Mouse (Mus musculus): ENCODE measurements at regions not wholly inside any gene's neighbourhood (a gene's known extent, or its start where the extent isn't known, plus 50 kb on each side); places are given as distances from the start of the nearest gene placed in this dataset.

DNA sequence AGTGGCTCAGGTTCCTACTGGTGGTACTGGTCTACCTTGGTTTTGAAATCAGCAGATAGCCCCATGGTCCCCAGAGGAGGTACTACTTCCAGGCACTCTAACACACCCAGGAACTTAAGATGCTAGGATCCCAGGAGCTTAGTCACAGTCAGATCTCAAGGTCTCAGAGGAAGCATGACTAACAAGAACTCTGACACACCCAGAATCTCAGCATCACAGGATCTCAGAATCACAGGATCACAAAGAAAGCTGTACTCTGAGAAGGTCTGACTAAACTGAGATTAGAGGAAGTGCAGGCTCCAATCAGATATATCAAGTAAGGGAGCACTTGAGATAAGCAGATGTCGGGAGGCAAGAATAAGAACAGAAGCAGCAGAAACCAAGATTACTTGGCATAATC is 661.7 kb upstream of the Adgrl3 start:
- Histone ChIP-seq H3K79me2 (replicated peaks; ENCODE audit: control insufficient read depth, extremely low read depth, insufficient read depth, poor library complexity, severe bottlenecking) (no peaks in the 10 kb centered on the region), H3K4me3 (replicated peaks in 1 of 3; ENCODE audit: low read depth in 2 of 3, low read length in 2 of 3, poor library complexity in 1 of 3) (no peak overlapping the region), H3K27me3 (replicated peaks) (no peaks in the 10 kb centered on the region), H3K36me3 (replicated peaks in 1 of 2; ENCODE audit: control insufficient read depth in 1 of 2, insufficient read depth in 1 of 2, low read length in 1 of 2) (no peaks in the 10 kb centered on the region), H3K4me2 (ENCODE audit: insufficient read depth, low read depth, poor library complexity, severe bottlenecking) (no peak overlapping the region), H3K27ac (ENCODE audit: insufficient read depth, low read depth) (no peak overlapping the region), H3K4me1 (ENCODE audit: control insufficient read depth in 1 of 2, insufficient read depth in 2 of 2) (no peaks in the 10 kb centered on the region), H3K9ac (ENCODE audit: insufficient read depth, low read depth) (no peak overlapping the region), H3K9me3 (replicated peaks; ENCODE audit: low read length) (no peaks in the 10 kb centered on the region)
- TF ChIP-seq HCFC1 (IDR thresholded peaks at IDR 0.05; ENCODE audit: low read depth, low read length) (no peak), ETS1 (conservative IDR thresholded peaks at IDR 0.05; ENCODE audit: low read depth, low read length) (no peak)
- in situ Hi-C loops (cut with MboI; ENCODE audit: low pct_ligation_motif_present, low pct_unique_long_range_greater_than_20kb, low sequenced_read_pairs) (no loop called here), dilution Hi-C loops (cut with MboI; ENCODE audit: extremely low pct_ligation_motif_present, extremely low pct_unique_long_range_greater_than_20kb, low sequenced_read_pairs) (no loop called here)
- DNase-seq (ENCODE audit: extremely low read depth), result no peak

- TF ChIP-seq NRF1 (IDR thresholded peaks at IDR 0.05; ENCODE audit: low read depth, low read length) (no peak), E2F4 (IDR thresholded peaks at IDR 0.05; ENCODE audit: insufficient replicate concordance, low read depth, low read length) (no peak), CHD1 (IDR thresholded peaks at IDR 0.05; ENCODE audit: low read depth, low read length) (no peak), CHD2 (IDR thresholded peaks at IDR 0.05; ENCODE audit: low read length) (no peak), IRF4 (IDR thresholded peaks at IDR 0.05; ENCODE audit: low read depth, low read length) (no peak), SMC3 (IDR thresholded peaks at IDR 0.05; ENCODE audit: low read depth, low read length) (no peak), GABPA (IDR thresholded peaks at IDR 0.05; ENCODE audit: insufficient replicate concordance, low read depth, low read length) (no peak), CTCF (conservative IDR thresholded peaks at IDR 0.05 in 1 of 2, IDR thresholded peaks at IDR 0.05 in 1 of 2; ENCODE audit: low read depth in 2 of 2, low read length in 2 of 2) (no peak), MYC (IDR thresholded peaks at IDR 0.05; ENCODE audit: low read depth, low read length) (no peak), MAZ (IDR thresholded peaks at IDR 0.05; ENCODE audit: low read depth, low read length) (no peak), JUND (conservative IDR thresholded peaks at IDR 0.05; ENCODE audit: low read depth, low read length) (no peak), JUN (IDR thresholded peaks at IDR 0.05; ENCODE audit: insufficient read depth, low read depth, low read length) (no peak)
- no peak overlapping the region for H3K9ac ChIP-seq (ENCODE audit: insufficient read depth, low read depth)
- H3K9me3 ChIP-seq (replicated peaks; ENCODE audit: low read length), result no peaks in the 10 kb centered on the region
- in situ Hi-C loops (cut with MboI; ENCODE audit: low pct_ligation_motif_present, low pct_unique_long_range_greater_than_20kb, low sequenced_read_pairs) (no loop called here), dilution Hi-C loops (cut with MboI; ENCODE audit: extremely low pct_ligation_motif_present, extremely low pct_unique_long_range_greater_than_20kb, low sequenced_read_pairs) (no loop called here)
- no peak overlapping the region for H3K4me2 ChIP-seq (ENCODE audit: insufficient read depth, low read depth, poor library complexity, severe bottlenecking)
- no peak for DNase-seq (ENCODE audit: extremely low read depth)
- H3K36me3 ChIP-seq (replicated peaks in 1 of 2; ENCODE audit: control insufficient read depth in 1 of 2, insufficient read depth in 1 of 2, low read length in 1 of 2), result no peaks in the 10 kb centered on the region
- H3K27ac ChIP-seq (ENCODE audit: insufficient read depth, low read depth), result no peak overlapping the region
- no peaks in the 10 kb centered on the region for H3K4me1 ChIP-seq (ENCODE audit: control insufficient read depth in 1 of 2, insufficient read depth in 2 of 2)
- no peaks in the 10 kb centered on the region for H3K79me2 ChIP-seq (replicated peaks; ENCODE audit: control insufficient read depth, extremely low read depth, insufficient read depth, poor library complexity, severe bottlenecking)
- H3K4me3 ChIP-seq (replicated peaks in 1 of 3; ENCODE audit: low read depth in 2 of 3, low read length in 2 of 3, poor library complexity in 1 of 3), result no peak overlapping the region
- no peaks in the 10 kb centered on the region for H3K27me3 ChIP-seq (replicated peaks)
These were observed 626.3 kb upstream of the Adgrl3 start for GRCm38 (mm10) chr5:80393656-80394055.

DNA sequence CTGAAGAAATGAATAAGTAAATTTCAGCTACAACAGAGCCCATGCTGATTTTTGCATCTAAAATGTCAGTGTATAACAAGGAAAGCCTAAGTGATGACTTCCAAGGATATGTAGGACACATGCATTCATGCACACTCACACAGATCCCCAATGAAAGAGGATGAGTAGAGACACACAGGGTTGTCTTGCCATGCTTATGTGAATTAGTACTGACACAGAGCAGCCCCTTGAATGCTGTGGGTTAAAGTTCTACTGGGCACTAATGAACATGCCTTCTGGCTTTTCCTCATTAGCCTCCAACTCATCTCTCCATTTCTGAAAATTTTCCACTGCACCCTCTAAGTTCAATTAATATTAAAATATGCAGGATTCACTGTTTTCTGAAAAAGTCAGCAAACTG is 617.3 kb upstream of the Adgrl3 start:
- dilution Hi-C loops (cut with MboI; ENCODE audit: extremely low pct_ligation_motif_present, extremely low pct_unique_long_range_greater_than_20kb, low sequenced_read_pairs) (no loop called here), in situ Hi-C loops (cut with MboI; ENCODE audit: low pct_ligation_motif_present, low pct_unique_long_range_greater_than_20kb, low sequenced_read_pairs) (no loop called here)
- Histone ChIP-seq H3K79me2 (replicated peaks; ENCODE audit: control insufficient read depth, extremely low read depth, insufficient read depth, poor library complexity, severe bottlenecking) (no peaks in the 10 kb centered on the region), H3K36me3 (replicated peaks in 1 of 2; ENCODE audit: control insufficient read depth in 1 of 2, insufficient read depth in 1 of 2, low read length in 1 of 2) (no peaks in the 10 kb centered on the region), H3K4me2 (ENCODE audit: insufficient read depth, low read depth, poor library complexity, severe bottlenecking) (no peak overlapping the region), H3K9ac (ENCODE audit: insufficient read depth, low read depth) (no peak overlapping the region), H3K4me3 (replicated peaks in 1 of 3; ENCODE audit: low read depth in 2 of 3, low read length in 2 of 3, poor library complexity in 1 of 3) (no peak overlapping the region), H3K9me3 (replicated peaks; ENCODE audit: low read length) (no peaks in the 10 kb centered on the region), H3K4me1 (ENCODE audit: control insufficient read depth in 1 of 2, insufficient read depth in 2 of 2) (peaks cover 0 to 4% of the 10 kb centered on the region in 2 experiments; a peak in 2 of 4 replicates), H3K27ac (ENCODE audit: insufficient read depth, low read depth) (no peak overlapping the region), H3K27me3 (replicated peaks) (no peaks in the 10 kb centered on the region)
- DNase-seq (ENCODE audit: extremely low read depth), result no peak
- TF ChIP-seq ZC3H11A (IDR thresholded peaks at IDR 0.05; ENCODE audit: low read depth, low read length) (no peak), USF2 (conservative IDR thresholded peaks at IDR 0.05; ENCODE audit: low read depth, low read length) (no peak), ETS1 (conservative IDR thresholded peaks at IDR 0.05; ENCODE audit: low read depth, low read length) (no peak), MAZ (IDR thresholded peaks at IDR 0.05; ENCODE audit: low read depth, low read length) (no peak), JUND (conservative IDR thresholded peaks at IDR 0.05; ENCODE audit: low read depth, low read length) (no peak)
